Mouse (Mus musculus): ENCODE data around the gene Il17f.

DNA sequence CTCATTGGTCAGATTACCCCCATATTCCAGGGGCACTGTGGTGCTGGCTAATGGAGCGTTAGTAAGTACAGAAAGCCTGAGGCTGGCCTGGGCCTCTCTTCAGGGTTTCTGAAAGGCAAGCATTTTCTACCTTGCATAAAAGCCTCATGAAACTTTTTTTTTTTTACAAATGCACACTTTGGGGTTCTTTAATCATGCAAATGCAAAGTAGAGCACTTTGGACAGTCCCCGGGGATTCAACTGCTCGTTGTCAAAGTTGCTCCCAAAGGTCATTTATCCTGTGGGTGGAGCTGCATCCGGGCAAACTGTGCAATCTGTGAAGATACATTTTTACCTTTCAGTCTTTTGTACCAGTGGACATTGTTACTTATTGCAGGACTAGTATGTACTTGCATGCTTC, 29.0 kb downstream of the Il17f start:
- TF ChIP-seq CTCF (IDR thresholded peaks at IDR 0.05; ENCODE audit: low read depth) = no peak
- no peak for TF ChIP-seq EP300 (IDR thresholded peaks at IDR 0.05; ENCODE audit: low read depth)

All from liver, embryonic 14.5 days (tissue).